Mouse (Mus musculus) ovary, postnatal 14 days (tissue): ENCODE results near the gene Pbx2.
A peak's percentile ranks its signal among the peaks of the same experiment; 100 is the strongest.

ENCODE experiments used
- DNase-seq: peaks from one replicate; pipeline ENCODE4 v3.0.0; 2022; ENCODE audit warnings: low spot score

The Pbx2 gene

GRCm38 (mm10) chr17:34603375-34604060 lies 12.5 kb downstream of the Pbx2 start, which contains the start of gene Rnf5:
Rnf5 (minus strand) TSS chr17:34603690.
- peak; percentile 97 for DNase-seq

GRCm38 (mm10) chr17:34604061-34604508 lies 13.0 kb downstream of the Pbx2 start, which contains the start of gene Agpat1:
Agpat1 (plus strand) TSS chr17:34604262.
- peak; percentile 98 for DNase-seq

GRCm38 (mm10) chr17:34604511-34605237 lies 13.6 kb downstream of the Pbx2 start:
- no peak for DNase-seq

- peak; percentile 94 for DNase-seq
These were observed 14.5 kb downstream of the Pbx2 start for GRCm38 (mm10) chr17:34605609-34606008.

GRCm38 (mm10) chr17:34606186-34607039 lies 15.3 kb downstream of the Pbx2 start:
- no peak for DNase-seq

GRCm38 (mm10) chr17:34607997-34608396 lies 16.9 kb downstream of the Pbx2 start:
- no peak for DNase-seq

- DNase-seq, result no peak
These were observed 20.0 kb downstream of the Pbx2 start for GRCm38 (mm10) chr17:34611050-34611449.

GRCm38 (mm10) chr17:34613054-34613645 lies 22.1 kb downstream of the Pbx2 start:
- DNase-seq, result no peak

- DNase-seq, result no peak
These were observed 22.8 kb downstream of the Pbx2 start for GRCm38 (mm10) chr17:34613830-34614229.

- DNase-seq, result no peak
These were observed 24.8 kb downstream of the Pbx2 start, which contains the start of gene Egfl8 for GRCm38 (mm10) chr17:34615871-34616270. Egfl8 (minus strand) TSS chr17:34615971.

- no peak for DNase-seq
These were observed 27.9 kb downstream of the Pbx2 start for GRCm38 (mm10) chr17:34618999-34619398.

- no peak for DNase-seq
These were observed 29.9 kb downstream of the Pbx2 start for GRCm38 (mm10) chr17:34621006-34621405.

- DNase-seq, result no peak
These were observed 32.1 kb downstream of the Pbx2 start for GRCm38 (mm10) chr17:34623161-34623560.

GRCm38 (mm10) chr17:34624981-34625380 lies 33.9 kb downstream of the Pbx2 start:
- DNase-seq, result no peak

- DNase-seq, result no peak
These were observed 35.2 kb downstream of the Pbx2 start for GRCm38 (mm10) chr17:34626062-34626772.

GRCm38 (mm10) chr17:34626773-34627092 lies 35.7 kb downstream of the Pbx2 start:
- DNase-seq, result no peak

- peak; percentile 65 for DNase-seq
These were observed 36.3 kb downstream of the Pbx2 start for GRCm38 (mm10) chr17:34627093-34627942.

- no peak for DNase-seq
These were observed 37.0 kb downstream of the Pbx2 start, which contains the start of gene Ppt2 for GRCm38 (mm10) chr17:34627943-34628643. Ppt2 (minus strand) TSS chr17:34628510.

- DNase-seq, result no peak
These were observed 37.5 kb downstream of the Pbx2 start for GRCm38 (mm10) chr17:34628644-34628967.

- DNase-seq, result no peak
These were observed 38.2 kb downstream of the Pbx2 start, which contains the start of gene Prrt1 for GRCm38 (mm10) chr17:34629221-34629751. Prrt1 (plus strand) TSS chr17:34629533.
